Mouse (Mus musculus): Measurements from ENCODE around the gene Rnf145. TPM values are rescaled to one million over a fixed set of nuclear protein-coding genes. Genes with fewer than 3 reads are reported as not detected.
"Not testable (repeated sequence)": the region's sequence is repeated elsewhere in the genome, so short reads cannot be mapped to it uniquely, and the experiment has no call there.

Rnf145 gene
- total RNA-seq, 2 experiments from 2014 or later: 193 to 452 TPM

DNA sequence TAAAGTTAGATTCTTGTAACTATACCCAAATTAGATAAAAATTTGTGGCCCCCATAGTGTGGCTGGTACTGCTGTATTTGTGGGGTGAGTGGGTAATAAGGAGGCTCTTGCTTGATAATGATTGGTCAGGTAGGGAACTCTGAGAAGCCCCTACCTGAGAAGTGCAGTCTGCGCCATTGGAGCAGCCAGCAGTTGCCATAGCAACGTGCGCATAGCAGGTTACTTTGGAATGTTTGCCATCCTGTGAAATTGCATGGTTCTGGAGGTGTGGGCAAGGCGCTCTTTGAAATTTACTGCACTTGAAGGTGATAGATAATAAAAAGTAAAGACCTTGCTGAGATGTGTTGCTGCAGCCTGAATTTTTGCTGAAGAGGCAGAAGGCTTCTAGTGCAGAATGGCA lies 35.6 kb downstream of the Rnf145 start:
- ATAC-seq (replicated peaks; ENCODE audit: low FRiP score, poor library complexity, severe bottlenecking): no peak

DNA sequence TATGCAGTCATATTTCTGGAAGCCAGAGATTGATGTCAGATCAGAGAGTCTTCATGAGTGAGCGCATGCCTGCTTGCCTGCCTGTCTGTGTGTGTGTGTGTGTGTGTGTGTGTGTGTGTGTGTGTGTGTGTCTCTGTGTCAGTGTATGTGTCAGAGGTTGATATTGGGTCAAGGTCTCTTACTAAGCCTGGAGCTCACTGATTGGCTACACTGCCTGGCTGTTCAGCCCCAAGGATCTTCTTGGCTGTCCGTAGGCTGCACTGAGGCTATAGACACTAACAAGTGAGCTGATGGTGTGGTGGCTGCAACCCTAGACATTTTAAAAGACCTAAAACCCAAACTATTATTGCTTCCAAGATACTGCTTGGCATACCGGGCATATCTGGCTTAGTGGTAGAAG lies 39.8 kb downstream of the Rnf145 start:
- no peak for ATAC-seq (replicated peaks; ENCODE audit: low FRiP score, poor library complexity, severe bottlenecking)

DNA sequence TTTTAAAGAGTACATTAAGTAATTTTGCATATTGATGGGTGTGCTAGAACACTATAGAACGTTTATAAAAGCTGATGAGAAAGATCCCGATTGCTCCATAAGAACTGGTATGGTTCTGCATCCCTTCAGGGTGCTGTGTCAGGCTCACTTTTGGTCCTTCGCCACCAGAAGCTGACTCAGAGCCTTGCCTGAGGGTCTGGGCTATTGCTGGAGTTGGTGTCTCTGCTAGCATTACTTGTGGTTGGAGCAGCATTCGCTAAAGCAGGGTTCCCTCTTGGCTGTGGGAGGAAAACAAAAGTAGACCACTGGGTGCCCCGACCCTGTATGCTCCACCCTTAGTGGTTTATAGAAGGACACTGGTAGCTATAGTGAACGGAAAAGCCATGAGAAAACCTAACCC lies 40.7 kb downstream of the Rnf145 start:
- no peak for ATAC-seq (replicated peaks; ENCODE audit: low FRiP score, poor library complexity, severe bottlenecking)

DNA sequence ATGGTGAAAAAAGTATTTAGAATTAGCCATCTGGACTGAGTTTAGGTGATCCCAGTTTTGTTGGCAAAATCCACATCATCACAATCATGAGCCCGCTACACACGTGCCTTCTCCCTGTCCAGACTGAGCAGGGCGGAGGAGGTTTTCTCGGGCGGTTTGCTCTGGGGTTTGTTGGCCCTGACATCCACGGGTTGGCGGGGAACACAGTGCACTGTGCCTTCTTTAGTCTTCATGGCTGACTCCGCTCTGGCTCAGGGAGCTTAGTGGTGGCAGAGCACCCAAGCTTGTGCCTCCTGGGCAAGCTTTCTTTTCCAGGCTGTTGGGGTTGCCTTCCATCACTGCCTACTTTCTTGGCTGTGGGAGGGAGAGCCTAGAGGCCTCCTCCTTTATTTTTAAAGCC lies 41.6 kb downstream of the Rnf145 start:
- no peak for ATAC-seq (replicated peaks; ENCODE audit: low FRiP score, poor library complexity, severe bottlenecking)

DNA sequence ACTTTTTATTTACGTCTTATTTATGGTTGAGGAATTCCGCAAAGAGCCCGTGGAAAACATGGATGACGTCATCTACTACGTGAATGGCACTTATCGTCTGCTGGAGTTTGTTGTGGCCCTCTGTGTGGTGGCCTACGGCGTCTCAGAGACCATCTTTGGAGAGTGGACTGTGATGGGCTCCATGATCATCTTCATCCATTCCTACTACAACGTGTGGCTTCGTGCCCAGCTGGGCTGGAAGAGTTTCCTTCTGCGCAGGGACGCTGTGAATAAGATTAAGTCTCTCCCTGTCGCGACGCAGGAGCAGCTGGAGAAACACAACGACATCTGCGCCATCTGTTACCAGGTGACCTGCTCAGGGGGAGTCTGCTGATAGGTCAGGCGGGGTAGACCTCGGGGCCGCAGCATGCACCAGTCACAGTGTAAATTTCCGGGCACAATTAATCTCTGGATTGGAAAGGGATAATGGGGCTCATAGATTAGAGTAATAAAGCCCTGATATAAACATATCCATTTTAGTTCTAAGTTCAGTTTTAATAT lies 42.8 kb downstream of the Rnf145 start:
- no peak for ATAC-seq (replicated peaks; ENCODE audit: low FRiP score, poor library complexity, severe bottlenecking)

DNA sequence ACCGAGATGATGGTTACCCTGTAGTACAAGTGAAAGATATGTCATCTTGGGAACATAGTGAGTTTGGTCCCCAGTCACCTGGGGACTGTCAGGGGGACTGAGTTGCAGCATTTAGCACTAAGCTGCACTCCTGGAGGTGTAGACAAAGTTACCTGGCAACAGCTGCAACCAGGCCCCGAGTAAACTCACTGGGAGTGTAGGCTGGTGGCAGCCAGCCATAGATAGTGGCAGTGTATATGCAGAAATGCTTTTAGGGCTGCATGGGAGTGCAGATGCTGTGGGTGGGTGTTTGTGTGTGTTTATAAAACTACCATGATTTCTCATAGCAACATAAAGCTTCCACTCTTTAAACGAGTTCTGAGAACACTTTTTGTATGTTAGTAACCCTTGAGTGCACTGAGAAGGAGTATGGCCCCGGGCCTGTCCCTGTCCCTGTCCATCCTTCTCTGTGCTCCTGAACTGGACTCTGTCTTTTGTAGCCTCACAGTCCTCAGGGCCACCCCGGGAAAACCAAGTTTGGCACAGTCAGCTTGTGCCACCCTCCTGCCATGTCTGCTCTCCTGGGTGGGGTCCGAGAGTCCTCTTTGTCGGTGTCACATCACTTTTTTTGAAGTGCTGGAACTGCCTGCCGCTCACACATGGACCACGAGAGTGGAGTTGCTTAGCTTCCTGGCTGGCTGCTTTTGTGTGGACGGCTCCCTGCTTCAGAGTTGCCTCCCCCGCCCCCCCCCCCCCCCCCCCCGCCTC lies 43.8 kb downstream of the Rnf145 start:
- no peak for ATAC-seq (replicated peaks; ENCODE audit: low FRiP score, poor library complexity, severe bottlenecking)

DNA sequence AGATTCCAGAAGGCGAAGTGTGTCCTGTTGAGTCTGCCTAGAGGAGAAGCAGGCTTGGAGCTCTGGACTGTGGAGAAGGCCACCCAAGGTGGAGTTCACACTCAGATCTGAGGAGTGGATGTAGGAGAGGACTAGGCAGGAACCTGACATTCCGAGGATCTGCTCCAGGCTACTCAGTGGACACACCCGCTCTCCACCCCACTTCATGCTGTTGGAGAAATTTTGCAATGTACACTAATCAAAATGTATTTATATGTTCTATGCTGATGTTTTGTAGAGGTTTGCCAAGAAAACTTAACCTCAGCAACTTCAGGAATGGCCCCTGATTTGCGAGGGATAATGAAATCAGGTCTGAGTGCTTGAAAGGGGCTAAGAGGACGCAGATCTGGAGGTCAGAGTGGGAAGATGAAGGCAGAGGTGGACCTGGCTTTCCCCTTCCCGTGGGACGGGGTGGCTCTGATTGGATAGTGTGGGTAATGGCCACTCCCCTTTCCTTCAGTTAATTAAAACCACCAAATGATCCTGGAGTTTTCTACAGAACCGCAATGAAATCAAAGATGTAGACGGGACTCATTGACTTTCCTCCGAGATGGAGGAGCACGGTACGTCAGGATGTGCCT lies 45.6 kb downstream of the Rnf145 start:
- no peak for ATAC-seq (replicated peaks; ENCODE audit: low FRiP score, poor library complexity, severe bottlenecking)

DNA sequence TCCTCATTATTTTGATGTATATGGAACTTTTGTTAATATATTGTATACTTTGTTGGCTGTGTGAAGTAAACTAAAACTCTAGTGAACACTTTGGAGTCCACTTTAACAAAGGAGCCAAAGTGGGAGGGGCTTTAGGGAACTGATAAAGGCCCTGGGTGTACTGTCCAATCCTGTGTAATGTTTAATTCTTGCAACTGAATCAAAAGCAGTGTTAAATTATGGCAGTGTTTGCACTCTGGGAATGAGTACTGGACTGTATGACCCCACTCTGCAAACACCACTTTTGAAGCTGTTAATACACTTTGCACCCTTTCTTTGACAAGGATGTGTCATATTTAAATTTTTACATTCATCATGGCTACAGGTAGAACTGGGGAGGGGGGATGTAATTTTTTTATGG lies 46.2 kb downstream of the Rnf145 start:
- no peak for ATAC-seq (replicated peaks; ENCODE audit: low FRiP score, poor library complexity, severe bottlenecking)

DNA sequence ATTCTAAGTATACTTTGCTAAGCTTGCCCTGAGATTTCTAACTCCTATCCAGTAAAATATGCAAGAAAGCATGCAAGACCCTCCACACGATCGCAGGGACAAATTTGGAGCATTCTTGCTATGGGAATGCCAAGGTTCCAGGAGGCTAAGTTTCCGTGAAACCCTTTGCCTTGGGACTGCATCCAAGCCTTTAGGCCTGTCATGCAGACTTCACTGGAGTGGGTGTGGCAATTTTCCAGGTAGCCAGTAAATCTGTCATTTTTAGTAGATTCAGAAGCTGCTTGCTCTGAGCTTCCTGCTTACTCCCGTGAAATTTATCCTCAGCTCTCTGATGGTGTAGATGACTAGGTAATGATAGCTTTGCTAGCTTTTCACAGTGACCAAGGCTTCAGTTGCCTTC lies 51.6 kb downstream of the Rnf145 start:
- ATAC-seq (replicated peaks; ENCODE audit: low FRiP score, poor library complexity, severe bottlenecking): not testable (repeated sequence)

DNA sequence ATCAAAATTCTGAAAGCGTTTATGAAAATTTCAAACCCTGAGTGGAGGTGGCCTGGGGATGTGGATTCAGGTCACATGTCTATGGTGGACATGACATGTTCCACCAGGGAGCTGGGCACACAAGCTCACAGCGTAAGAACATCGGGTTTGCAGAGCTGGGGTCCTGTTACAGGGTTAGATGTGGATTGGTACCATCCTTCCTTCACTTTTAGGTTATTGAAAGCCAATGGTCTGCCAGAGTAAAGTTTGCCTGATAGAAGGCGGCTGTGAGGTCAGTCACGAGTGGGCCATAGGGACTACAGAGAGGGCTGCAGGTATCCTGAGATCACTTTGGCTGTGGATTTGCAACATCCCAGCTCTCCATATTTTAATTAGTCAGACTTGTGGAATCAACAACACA lies 54.0 kb downstream of the Rnf145 start:
- ATAC-seq (replicated peaks; ENCODE audit: low FRiP score, poor library complexity, severe bottlenecking): no peak

DNA sequence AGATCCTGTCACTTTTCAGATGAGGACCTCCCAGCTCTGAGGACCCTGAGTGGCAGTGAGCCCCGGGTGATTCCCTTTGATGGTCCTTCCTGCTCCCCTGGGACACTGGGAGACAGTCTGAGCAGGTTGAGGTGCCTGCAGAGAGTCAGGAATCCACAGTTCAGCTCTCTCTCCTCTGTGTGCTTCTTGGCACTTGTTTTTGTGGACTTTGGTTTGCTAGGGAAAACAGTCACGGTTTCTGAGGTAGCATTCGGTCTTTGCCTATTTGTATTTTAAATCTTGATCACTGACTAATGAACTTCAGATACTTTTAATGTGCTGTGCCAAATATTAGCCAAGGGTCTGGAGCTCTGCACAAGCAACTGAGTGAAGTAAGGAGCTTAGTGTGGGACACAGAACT lies 54.6 kb downstream of the Rnf145 start:
- no peak for ATAC-seq (replicated peaks; ENCODE audit: low FRiP score, poor library complexity, severe bottlenecking)

DNA sequence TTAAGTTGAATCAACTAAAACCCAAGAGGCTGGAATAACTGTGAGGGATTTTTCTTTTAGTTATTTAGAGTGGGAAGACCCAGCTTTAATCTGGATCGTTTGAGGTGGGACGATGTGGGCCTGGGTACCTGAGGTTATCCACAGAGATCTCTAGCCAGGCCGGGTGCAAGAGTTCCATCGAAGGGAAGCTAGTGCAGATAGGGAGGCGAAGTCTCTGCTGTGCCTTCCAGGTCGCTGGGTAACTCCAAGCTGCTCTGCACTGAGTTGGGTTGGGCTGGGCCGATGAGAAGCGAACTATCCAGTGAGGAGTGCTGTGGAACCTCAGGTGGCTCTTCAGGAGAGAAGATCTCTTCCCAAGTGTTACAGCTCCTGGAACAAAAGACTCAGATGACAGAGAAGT lies 55.6 kb downstream of the Rnf145 start:
- no peak for ATAC-seq (replicated peaks; ENCODE audit: low FRiP score, poor library complexity, severe bottlenecking)

DNA sequence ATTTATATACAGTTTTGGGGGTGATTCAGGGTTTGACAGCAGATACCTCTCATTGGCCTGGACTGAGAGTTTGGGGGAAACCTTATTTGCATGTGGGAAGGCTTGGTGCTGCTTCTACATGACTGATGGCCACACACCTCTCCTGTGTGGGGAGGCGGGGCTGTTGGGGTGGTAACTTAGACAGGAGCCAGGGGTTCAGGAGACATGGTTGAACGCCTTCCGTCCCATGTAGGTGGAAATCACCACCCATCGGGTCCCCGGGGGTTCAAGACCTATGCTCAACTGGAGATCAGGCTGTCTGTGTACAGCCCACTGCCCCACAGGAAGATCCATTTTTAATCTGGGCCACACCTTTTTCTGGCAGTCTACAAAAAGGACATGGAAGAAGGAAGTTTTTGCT lies 56.1 kb downstream of the Rnf145 start:
- ATAC-seq (replicated peaks; ENCODE audit: low FRiP score, poor library complexity, severe bottlenecking): no peak

DNA sequence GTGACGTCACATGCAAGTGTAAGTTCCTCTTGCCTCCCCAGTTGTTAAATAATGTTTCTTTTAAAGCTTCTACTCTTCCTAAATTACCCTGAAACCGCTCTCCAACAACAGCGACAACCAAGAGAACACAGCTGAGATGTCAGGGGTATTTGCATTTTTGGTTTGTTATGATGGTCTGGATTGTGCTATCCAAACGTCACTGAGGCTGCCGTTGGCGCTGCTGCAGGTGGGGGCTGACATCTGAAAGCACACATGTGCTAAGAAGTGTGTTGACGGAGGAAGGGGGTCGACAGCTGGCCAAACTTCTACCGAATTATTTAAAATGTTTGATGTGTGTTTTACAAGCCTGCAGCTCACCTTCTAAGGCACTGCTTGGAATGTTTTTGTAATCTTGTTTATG lies 59.1 kb downstream of the Rnf145 start:
- ATAC-seq (replicated peaks; ENCODE audit: low FRiP score, poor library complexity, severe bottlenecking): no peak

DNA sequence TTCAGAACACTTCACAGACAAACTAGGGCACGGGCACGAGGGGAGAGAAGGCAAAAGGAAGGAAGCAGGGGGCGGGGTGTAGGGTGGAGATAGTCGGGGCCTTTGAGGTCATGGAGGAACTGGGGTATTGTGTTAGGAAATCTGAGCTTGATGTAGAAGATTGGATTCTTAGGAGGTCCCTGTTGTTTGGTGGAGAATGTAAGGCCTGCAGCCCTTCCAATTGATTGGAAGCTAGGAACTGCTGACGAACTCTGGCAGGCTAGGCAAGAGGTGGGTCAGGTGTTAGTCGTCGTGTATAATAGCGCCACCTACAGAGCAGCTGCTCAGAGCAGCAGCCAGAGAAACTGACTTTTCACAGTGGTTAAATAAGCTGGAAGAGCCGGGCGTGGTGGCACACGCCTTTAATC lies 62.5 kb downstream of the Rnf145 start:
- peak; percentile 90 for ATAC-seq (replicated peaks; ENCODE audit: low FRiP score, poor library complexity, severe bottlenecking)

DNA sequence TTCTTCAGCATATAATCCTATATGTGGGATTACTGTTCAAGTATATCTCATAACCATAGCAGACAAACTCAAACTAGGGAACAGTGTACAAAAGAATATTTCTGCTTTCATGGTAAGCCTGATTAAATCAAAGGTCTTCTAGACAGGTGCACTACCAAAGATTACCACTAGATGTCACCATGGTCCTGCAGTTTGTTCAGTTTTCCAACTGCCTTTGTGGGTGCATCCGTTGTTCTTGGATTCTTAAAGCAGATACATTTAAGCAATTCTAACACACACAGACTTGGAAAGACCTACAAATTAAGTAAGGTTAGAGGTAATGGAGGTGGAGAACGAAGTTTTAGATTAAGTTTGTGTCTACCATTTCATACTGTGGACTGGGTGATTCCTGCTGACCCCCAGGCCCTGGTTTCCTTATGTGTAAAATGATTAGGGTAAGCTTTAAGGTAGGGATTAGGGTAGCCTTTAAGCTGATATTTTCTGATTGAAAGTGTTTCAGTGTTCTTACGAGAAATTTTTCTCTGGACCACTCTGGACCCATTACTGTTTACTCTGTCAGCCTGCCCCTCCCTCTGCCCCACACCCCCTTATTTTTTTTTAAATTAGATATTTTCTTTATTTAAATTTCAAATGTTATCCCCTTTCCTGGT lies 67.4 kb downstream of the Rnf145 start:
- ATAC-seq (replicated peaks; ENCODE audit: low FRiP score, poor library complexity, severe bottlenecking): peak; percentile 78

DNA sequence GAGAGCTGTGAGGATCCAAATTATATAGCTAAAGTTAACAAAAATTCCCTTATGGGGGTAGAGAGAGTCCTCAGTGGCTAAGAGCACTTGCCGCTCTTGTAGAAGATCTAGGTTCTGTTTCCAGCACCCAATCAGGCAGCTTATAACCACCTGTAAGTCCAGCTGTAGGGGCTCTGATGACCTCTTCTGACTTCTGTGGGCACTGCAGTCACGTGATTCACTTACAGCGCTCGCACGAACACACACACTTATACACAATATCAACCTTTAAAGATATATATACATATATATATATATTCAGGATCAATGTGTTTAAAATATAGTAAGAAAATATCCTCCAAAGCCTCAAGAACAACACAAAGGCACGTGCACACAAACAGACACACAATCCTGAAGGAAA lies 74.3 kb downstream of the Rnf145 start:
- no peak for ATAC-seq (replicated peaks; ENCODE audit: low FRiP score, poor library complexity, severe bottlenecking)

DNA sequence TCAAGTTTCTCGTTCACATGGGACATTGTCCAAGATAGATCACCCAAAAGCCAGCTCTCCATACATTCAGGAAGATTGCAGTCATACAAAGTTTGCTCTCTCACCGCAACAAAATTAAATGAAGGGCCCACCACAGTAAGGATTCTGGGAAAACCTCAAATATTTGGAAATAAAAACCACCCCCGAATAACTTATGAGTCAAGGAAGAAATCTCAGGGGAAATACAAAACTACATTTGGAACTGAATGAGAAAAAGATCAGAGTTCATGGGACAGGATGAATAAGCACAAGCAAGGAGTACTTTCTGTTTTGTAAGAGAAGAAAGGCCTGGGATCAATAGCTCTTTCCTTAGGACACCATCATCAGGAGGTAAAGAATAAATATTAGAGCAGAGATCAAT lies 76.0 kb downstream of the Rnf145 start:
- ATAC-seq (replicated peaks; ENCODE audit: low FRiP score, poor library complexity, severe bottlenecking): no peak

DNA sequence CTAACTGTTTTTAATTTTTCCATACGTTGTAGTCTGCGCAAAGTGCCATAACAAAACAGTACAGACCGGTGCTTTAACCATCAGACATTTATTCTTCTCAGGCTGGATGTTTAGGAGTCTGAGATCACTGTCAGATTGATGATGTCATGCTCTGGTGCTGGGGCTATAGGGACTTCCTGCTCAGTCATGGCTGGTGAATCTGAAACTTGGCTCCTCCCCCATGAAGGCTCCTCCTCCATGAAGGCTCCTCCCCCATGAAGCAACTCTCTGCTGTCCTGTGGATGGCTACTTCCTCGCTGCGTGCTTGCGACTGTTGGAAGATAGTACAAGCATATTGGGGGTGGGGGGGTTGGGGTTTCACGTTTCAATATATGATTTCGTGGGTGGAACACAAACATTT lies 88.1 kb downstream of the Rnf145 start:
- peak; percentile 62 for ATAC-seq (replicated peaks; ENCODE audit: low FRiP score, poor library complexity, severe bottlenecking)

DNA sequence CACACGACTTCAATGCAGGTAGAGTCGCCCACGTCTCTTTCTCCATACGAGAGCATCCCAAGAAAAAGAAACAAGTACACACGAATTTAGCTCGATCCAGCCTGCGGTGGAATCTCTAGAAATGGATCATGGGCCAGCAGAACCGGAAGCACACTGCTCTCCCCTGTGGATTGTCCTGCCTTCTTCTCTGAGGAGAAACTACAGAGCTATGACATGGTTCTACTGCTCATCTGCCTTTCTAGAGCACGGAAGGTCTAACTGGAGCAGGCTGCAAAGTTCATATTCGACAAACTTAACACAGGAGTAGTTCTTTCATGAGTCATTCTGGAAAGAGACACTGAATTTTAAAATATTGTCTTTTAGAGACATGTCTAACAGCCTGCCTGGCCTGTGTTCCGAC lies 89.9 kb downstream of the Rnf145 start:
- no peak for ATAC-seq (replicated peaks; ENCODE audit: low FRiP score, poor library complexity, severe bottlenecking)
